Mouse (Mus musculus) stomach, embryonic 16.5 days (tissue): Measurements from ENCODE around the gene Abhd10. TPM values are rescaled to one million over a fixed set of nuclear protein-coding genes. Genes with fewer than 3 reads are reported as not detected.

Experiments
- ATAC-seq: fragments of 200-750 bp; cut with Nextera tagmentation; 2 replicates; pipeline ENCODE4 v1.8.0; 2017; ENCODE audit warnings: moderate number of reproducible peaks, moderate TSS enrichment; ENCODE audit not compliant: insufficient read depth, low FRiP score
- H3K27ac ChIP-seq: fragments of 300-500 bp; sonication (generic); 2 replicates; pipeline ENCODE4 v1.5.1; 2014; ENCODE audit warnings: low read length
- H3K27me3 ChIP-seq: fragments of 300-500 bp; sonication (generic); 2 replicates; pipeline ENCODE4 v1.6.1; 2014; ENCODE audit warnings: low read length, control low read depth, mixed read lengths; ENCODE audit not compliant: control insufficient read depth, insufficient read depth
- H3K36me3 ChIP-seq: fragments of 300-500 bp; sonication (generic); 2 replicates; pipeline ENCODE4 v1.6.1; 2014; ENCODE audit warnings: low read length; ENCODE audit not compliant: control insufficient read depth, insufficient read depth
- H3K4me1 ChIP-seq: fragments of 300-500 bp; sonication (generic); 2 replicates; pipeline ENCODE4 v1.6.1; 2014; ENCODE audit warnings: low read length, control low read depth, mixed read lengths; ENCODE audit not compliant: control insufficient read depth, insufficient read depth
- H3K4me2 ChIP-seq: fragments of 300-500 bp; sonication (generic); 2 replicates; pipeline ENCODE4 v1.6.1; 2014; ENCODE audit warnings: low read depth, low read length, mixed read lengths
- H3K4me3 ChIP-seq: fragments of 300-500 bp; sonication (generic); replicated peaks from 2 replicates; pipeline ENCODE4 v1.5.1; 2014; ENCODE audit warnings: mild to moderate bottlenecking, low read length
- H3K9ac ChIP-seq: fragments of 300-500 bp; sonication (generic); 2 replicates; pipeline ENCODE4 v1.6.1; 2014; ENCODE audit warnings: low read length
- H3K9me3 ChIP-seq: fragments of 300-500 bp; sonication (generic); replicated peaks from 2 replicates; pipeline ENCODE4 v1.6.1; 2016; ENCODE audit warnings: low read length, control low read depth; ENCODE audit not compliant: control insufficient read depth
- WGBS: fragments of 180-500 bp; shearing (Covaris S2); extraction: QIAGEN DNeasy Blood & Tissue Kit; methylation state at CpG from one replicate; pipeline ENCODE4 v1.1.7; 2014; 5-methylcytosine and 5-hydroxymethylcytosine counted together
- polyA plus RNA-seq: library from polyadenylated mRNA; unstranded; fragments of >200 nt; fragmentation: Nextera tagmentation; extraction: Ambion mirVana; gene quantifications from 2 replicates; pipeline ENCODE4 v1.2.1, GENCODE M21; 2015

The Abhd10 gene
- polyA plus RNA-seq, 1 experiment from 2014 or later = 26.7 TPM

GRCm38 (mm10) chr16:45767434-45767833 lies 24.7 kb upstream of the Abhd10 start:
- Histone ChIP-seq H3K4me3 (no peak overlapping the region), H3K27me3 (no peaks in the 10 kb centered on the region), H3K36me3 (peaks cover 7% of the 10 kb centered on the region), H3K4me1 (no peaks in the 10 kb centered on the region), H3K27ac (no peak overlapping the region), H3K4me2 (no peak overlapping the region), H3K9me3 (no peaks in the 10 kb centered on the region), H3K9ac (no peak overlapping the region)
- 41% methylated on average over 4 of the region's 4 CpGs for WGBS
- no peak for ATAC-seq

DNA sequence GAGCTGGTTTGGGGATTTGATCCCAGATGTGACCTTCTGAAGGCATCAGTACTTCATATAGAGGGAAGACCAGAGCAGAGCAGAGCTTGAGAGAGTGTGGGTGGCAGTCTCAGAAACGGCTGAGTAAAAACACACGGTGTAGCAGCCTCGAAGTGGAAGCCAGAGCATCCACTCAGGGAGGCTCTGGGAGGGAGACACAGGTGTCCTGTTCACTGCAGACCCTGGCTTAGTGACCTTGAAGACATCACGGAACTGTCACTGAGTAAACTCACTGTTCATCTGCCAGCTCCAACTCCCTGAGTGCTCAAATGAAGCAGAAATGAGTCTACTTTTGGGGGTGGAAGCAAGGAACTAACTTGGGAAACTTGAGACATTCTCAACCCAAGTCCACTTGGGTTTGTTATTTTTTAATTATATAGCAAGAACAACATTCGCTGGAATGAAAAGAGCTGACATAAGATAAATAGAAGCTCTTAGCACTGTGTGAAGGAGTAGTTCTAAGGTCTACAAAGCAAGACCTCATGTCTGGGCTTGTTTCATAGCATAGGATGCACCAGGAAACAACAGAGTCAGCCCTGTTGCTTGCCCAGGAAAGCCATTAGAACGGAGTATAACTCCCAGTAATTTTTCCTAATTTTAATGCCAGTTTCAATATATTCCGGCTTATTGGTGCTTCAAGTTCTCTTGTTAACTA lies 23.2 kb upstream of the Abhd10 start:
- Histone ChIP-seq H3K4me1 (no peaks in the 10 kb centered on the region), H3K36me3 (peaks cover 2% of the 10 kb centered on the region; the same call in 1 of the 2 replicates), H3K27ac (no peak overlapping the region), H3K4me2 (no peak overlapping the region), H3K4me3 (no peak overlapping the region), H3K9ac (no peak overlapping the region), H3K9me3 (no peaks in the 10 kb centered on the region), H3K27me3 (no peaks in the 10 kb centered on the region)
- 82% methylated on average over 7 of the region's 7 CpGs for WGBS
- ATAC-seq = no peak

DNA sequence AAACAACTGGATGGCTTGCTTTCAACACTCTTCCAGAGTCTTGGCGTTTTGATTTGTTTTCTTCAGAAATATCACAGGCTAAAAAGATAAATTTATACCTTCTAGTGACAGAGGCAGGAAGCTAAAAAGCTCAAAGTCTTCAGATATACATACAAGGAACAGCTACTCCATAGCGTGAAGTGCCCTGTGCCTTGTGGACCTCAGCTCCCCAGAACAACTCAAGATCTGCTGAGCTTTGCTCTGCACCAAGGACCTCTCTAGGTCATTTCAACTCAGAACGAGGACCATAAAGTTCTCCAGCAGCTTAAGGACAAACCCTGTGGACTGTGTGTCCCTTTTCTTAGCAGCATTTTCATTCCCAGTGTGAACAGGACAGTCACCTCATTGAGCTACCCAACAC lies 22.3 kb upstream of the Abhd10 start:
- Histone ChIP-seq H3K4me3 (no peak overlapping the region), H3K9ac (no peak overlapping the region), H3K9me3 (no peaks in the 10 kb centered on the region), H3K4me2 (no peak overlapping the region), H3K4me1 (no peaks in the 10 kb centered on the region), H3K27me3 (no peaks in the 10 kb centered on the region), H3K27ac (no peak overlapping the region), H3K36me3 (peaks cover 2% of the 10 kb centered on the region; the same call in 1 of the 2 replicates)
- 79% methylated on average over 3 of the region's 3 CpGs for WGBS
- no peak for ATAC-seq

GRCm38 (mm10) chr16:45762859-45763505 lies 20.2 kb upstream of the Abhd10 start:
- WGBS = 80% methylated on average over 13 of the region's 13 CpGs
- Histone ChIP-seq H3K36me3 (peaks cover 2% of the 10 kb centered on the region; the same call in 1 of the 2 replicates), H3K9ac (no peak overlapping the region), H3K4me1 (no peaks in the 10 kb centered on the region), H3K27me3 (no peaks in the 10 kb centered on the region), H3K4me2 (no peak overlapping the region), H3K9me3 (no peaks in the 10 kb centered on the region), H3K4me3 (no peak overlapping the region), H3K27ac (no peak overlapping the region)
- no peak for ATAC-seq

- Histone ChIP-seq H3K9me3 (no peaks in the 10 kb centered on the region), H3K4me1 (no peaks in the 10 kb centered on the region), H3K27me3 (no peaks in the 10 kb centered on the region), H3K9ac (no peak overlapping the region), H3K4me3 (no peak overlapping the region), H3K27ac (no peak overlapping the region), H3K36me3 (peaks cover 2% of the 10 kb centered on the region; the same call in 1 of the 2 replicates), H3K4me2 (no peak overlapping the region)
- ATAC-seq = no peak
- 74% methylated on average over 1 of the region's 1 CpGs for WGBS
These were observed 18.7 kb upstream of the Abhd10 start for GRCm38 (mm10) chr16:45761425-45761824.

DNA sequence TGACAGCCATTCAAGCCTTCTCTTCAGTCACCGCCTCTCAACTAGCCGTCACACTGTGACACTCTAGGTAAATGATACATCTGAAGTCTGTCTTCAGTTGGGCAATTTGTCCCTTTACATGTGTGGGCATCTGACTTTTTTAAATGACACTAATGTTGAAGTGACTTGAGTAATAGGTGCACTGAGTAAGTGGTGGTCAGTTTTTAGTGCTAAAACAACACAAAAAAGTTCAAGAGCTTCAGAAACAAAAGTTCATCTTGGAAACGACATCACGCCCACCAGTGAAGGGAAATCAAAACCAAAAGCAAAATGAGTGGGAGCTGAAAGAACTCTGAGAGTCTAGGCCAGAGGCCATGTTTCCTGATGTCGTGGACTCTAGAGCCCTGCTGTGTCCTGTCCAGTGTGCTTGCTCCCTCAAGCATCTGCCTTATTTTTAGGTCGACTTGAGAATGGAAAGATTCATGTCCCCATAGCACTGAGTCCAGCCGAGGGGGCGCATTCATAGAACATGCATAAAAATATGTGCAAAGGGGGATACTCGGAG lies 16.0 kb upstream of the Abhd10 start:
- H3K4me1 ChIP-seq = no peaks in the 10 kb centered on the region
- 88% methylated on average over 9 of the region's 9 CpGs for WGBS
- H3K9ac ChIP-seq = no peak overlapping the region
- no peaks in the 10 kb centered on the region for H3K27me3 ChIP-seq
- H3K4me3 ChIP-seq = no peak overlapping the region
- H3K4me2 ChIP-seq = no peak overlapping the region
- no peak for ATAC-seq
- H3K9me3 ChIP-seq = no peaks in the 10 kb centered on the region
- H3K36me3 ChIP-seq = peaks cover 2% of the 10 kb centered on the region; the same call in 1 of the 2 replicates
- H3K27ac ChIP-seq = no peak overlapping the region

DNA sequence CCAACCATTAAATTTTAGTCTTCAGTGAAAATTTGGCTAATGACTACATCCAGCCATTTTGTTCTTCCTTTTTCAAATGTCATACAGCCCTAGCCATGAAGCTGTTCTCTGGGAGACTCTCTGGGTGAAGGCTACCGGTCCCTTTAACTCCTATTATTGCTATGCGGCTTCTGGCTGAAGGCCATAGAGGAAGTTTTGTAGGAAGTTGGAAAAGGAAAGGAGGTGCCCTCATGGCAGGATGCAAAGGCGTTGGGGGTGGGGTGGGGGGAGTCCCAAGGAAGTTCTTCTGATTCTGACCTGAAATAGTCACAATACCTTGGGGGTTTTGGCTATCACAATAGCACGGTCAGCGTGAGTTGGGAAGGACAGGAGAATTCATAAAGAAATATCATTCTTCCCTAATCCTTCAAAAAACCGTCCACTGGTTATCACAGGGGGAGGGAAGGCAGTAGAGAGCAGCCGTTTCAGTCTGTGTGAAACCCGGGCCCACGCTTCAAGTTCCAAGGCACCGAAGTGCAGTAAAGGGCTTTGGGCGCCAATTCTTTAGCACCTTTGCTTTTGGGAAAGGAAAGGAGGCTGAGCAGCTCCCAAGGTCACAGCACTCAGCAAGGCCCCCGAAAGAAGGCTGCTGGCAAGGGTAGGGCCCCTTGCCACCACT lies 14.8 kb upstream of the Abhd10 start:
- H3K9ac ChIP-seq = no peak overlapping the region
- no peaks in the 10 kb centered on the region for H3K36me3 ChIP-seq
- 75% methylated on average over 12 of the region's 12 CpGs for WGBS
- H3K27me3 ChIP-seq = no peaks in the 10 kb centered on the region
- no peaks in the 10 kb centered on the region for H3K9me3 ChIP-seq
- H3K4me2 ChIP-seq = no peak overlapping the region
- H3K4me1 ChIP-seq = no peaks in the 10 kb centered on the region
- H3K27ac ChIP-seq = peak overlapping the region; percentile 49; the same call in 1 of the 2 replicates
- ATAC-seq = peak; percentile 68; the same call in 1 of the 2 replicates
- no peak overlapping the region for H3K4me3 ChIP-seq

DNA sequence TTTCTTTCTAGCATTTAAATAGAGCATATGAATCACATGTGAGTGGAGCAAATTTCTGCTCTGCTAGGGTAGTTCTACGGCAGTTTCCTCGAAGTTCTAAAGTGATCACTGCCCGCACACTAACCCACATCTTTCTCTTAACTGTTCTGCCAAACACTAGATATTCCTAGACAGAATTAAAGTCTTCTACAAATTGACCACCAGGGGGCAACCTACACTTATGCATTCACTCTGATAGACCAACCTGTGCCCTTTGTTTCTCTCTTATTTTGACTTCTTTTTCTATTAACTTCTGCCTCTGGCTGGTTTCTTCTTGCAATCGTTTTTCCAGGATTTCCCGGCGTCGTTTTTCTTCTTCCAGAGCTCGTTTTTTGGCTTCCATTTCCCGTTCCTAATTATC lies 14.1 kb upstream of the Abhd10 start:
- no peak for ATAC-seq
- no peaks in the 10 kb centered on the region for H3K27me3 ChIP-seq
- H3K9ac ChIP-seq = no peak overlapping the region
- H3K4me2 ChIP-seq = no peak overlapping the region
- H3K4me3 ChIP-seq = no peak overlapping the region
- H3K27ac ChIP-seq = no peak overlapping the region
- no peaks in the 10 kb centered on the region for H3K36me3 ChIP-seq
- H3K4me1 ChIP-seq = no peaks in the 10 kb centered on the region
- WGBS = 38% methylated on average over 9 of the region's 9 CpGs
- no peaks in the 10 kb centered on the region for H3K9me3 ChIP-seq

GRCm38 (mm10) chr16:45743591-45744144 lies 913 bp upstream of the Abhd10 start:
- Histone ChIP-seq H3K4me3 (no peak overlapping the region), H3K4me1 (peaks cover 8% of the 10 kb centered on the region), H3K36me3 (no peaks in the 10 kb centered on the region), H3K4me2 (no peak overlapping the region), H3K27ac (no peak overlapping the region), H3K9me3 (no peaks in the 10 kb centered on the region), H3K9ac (no peak overlapping the region), H3K27me3 (no peaks in the 10 kb centered on the region)
- no peak for ATAC-seq
- 64% methylated on average over 4 of the region's 4 CpGs for WGBS
